ENCODE assay signal across 8 mouse cellular contexts in the genomic region with DNA sequence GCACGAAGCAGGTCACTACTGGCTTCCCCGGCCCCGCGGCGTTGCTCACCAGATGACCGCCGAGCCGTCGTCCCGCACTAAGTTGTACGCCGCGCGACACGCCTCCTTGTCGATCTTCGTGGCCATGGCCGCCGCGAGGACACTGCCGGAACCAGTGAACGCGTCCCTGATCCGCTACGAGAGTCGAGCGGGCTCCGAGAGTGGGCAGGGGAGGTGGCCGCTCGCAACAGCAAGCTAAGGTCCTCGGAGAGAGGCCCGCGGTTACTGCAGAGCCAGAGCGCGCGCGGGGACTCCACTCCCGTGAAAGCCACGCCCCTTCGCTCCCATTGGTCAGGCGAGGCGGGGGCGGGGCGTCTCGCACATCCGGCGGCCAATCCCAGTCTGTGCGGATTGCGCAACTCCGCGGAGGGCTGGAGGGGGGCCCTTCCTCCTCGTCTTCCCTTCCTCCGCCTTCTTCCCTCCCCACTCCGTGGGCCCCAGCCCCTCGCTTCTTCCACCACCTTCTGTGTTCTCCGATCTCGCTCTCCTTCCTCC. TPM values are rescaled to one million over a fixed set of nuclear protein-coding genes. Genes with fewer than 3 reads are reported as not detected.
DNase-seq lines count a peak whose midpoint lies in the region; ATAC-seq and TF ChIP-seq lines count a peak whose summit lies in the region.

A gene (minus strand): TSS at position 270 of the 534 bp plus-strand sequence.

- peak; percentile 97 for ATAC-seq in erythroblast, adult 5-6 weeks (replicated peaks; ENCODE audit: low FRiP score, poor library complexity, severe bottlenecking)
- ATAC-seq in heart, embryonic 11.5 days (replicated peaks; ENCODE audit: insufficient number of reproducible peaks, low FRiP score, low TSS enrichment) = peak; percentile 90
- peak; percentile 93 for ATAC-seq in kidney, embryonic 16.5 days (ENCODE audit: low FRiP score, low TSS enrichment)

- peak within 1 kb of the TSS; percentile 70 for H3K4me3 ChIP-seq in heart, embryonic 11.5 days (ENCODE audit: low read depth, low read length)
- H3K4me3 ChIP-seq in kidney, embryonic 16.5 days (ENCODE audit: low read length) = peak within 1 kb of the TSS; percentile 78
- H3K4me3 ChIP-seq in liver, adult 2 months (ENCODE audit: insufficient read depth, low read depth, low read length) = peak within 1 kb of the TSS; percentile 88
- peak within 1 kb of the TSS; percentile 76 for H3K4me3 ChIP-seq in myocyte

- peak; percentile 98 for TF ChIP-seq POLR2A in liver, adult 2 months (IDR thresholded peaks at IDR 0.05; ENCODE audit: extremely low read depth, insufficient read depth, low read length)
- peak; percentile 99 for TF ChIP-seq POLR2A in myocyte (IDR thresholded peaks at IDR 0.05; ENCODE audit: insufficient read length, low read depth)

- no peaks in the 10 kb centered on the region for H3K36me3 ChIP-seq in heart, embryonic 11.5 days (ENCODE audit: control insufficient read depth, insufficient read depth, low read length)
- H3K36me3 ChIP-seq in kidney, embryonic 16.5 days (ENCODE audit: insufficient read depth, low read length) = 0 out of 2 replicates have a peak, but pooled peaks cover 4% of the 10 kb centered on the region
- H3K36me3 ChIP-seq in liver, adult 2 months (ENCODE audit: control insufficient read depth, insufficient read depth, low read length) = no peaks in the 10 kb centered on the region
- no peaks in the 10 kb centered on the region for H3K36me3 ChIP-seq in myocyte (ENCODE audit: control insufficient read depth, insufficient read depth)
- H3K36me3 ChIP-seq in splenic B cell, adult 2 months (ENCODE audit: control insufficient read depth, insufficient read depth, low read length, poor library complexity, severe bottlenecking) = no peaks in the 10 kb centered on the region; the same call in 1 of the 2 replicates

- H3K79me2 ChIP-seq in liver, adult 2 months (ENCODE audit: control insufficient read depth, insufficient read depth, low read length) = no peaks in the 10 kb centered on the region
- H3K79me2 ChIP-seq in myocyte (ENCODE audit: control insufficient read depth, insufficient read depth) = peaks cover 26% of the 10 kb centered on the region

- H3K27me3 ChIP-seq in heart, embryonic 11.5 days (ENCODE audit: control insufficient read depth, insufficient read depth, low read length) = 0 out of 2 replicates have a peak, but pooled peaks cover 3% of the 10 kb centered on the region
- peaks cover 2% of the 10 kb centered on the region; the same call in 1 of the 2 replicates for H3K27me3 ChIP-seq in kidney, embryonic 16.5 days (ENCODE audit: insufficient read depth, low read length)
- no peaks in the 10 kb centered on the region for H3K27me3 ChIP-seq in liver, adult 2 months (ENCODE audit: control insufficient read depth, insufficient read depth, low read length)
- H3K27me3 ChIP-seq in myocyte (ENCODE audit: control insufficient read depth, insufficient read depth, insufficient read length) = no peaks in the 10 kb centered on the region
- no peaks in the 10 kb centered on the region for H3K27me3 ChIP-seq in splenic B cell, adult 2 months (ENCODE audit: control insufficient read depth, insufficient read depth, low read length, poor library complexity, severe bottlenecking)

- under 1% methylated on average over 57 of the region's 57 CpGs for WGBS in heart, embryonic 11.5 days (ENCODE audit: insufficient replicate concordance)
- WGBS in kidney, embryonic 16.5 days = 0% methylated on average over 55 of the region's 57 CpGs
- WGBS in liver, adult 2 months = under 1% methylated on average over 57 of the region's 57 CpGs

- H3ac ChIP-seq in myocyte (ENCODE audit: control insufficient read depth, insufficient read length) = peak within 1 kb of the TSS; percentile 12

- peak within 1 kb of the TSS; percentile 76 for H3K9ac ChIP-seq in heart, embryonic 11.5 days (ENCODE audit: low read depth, low read length)
- peak within 1 kb of the TSS; percentile 87 for H3K9ac ChIP-seq in kidney, embryonic 16.5 days (replicated peaks; ENCODE audit: low read length)
- H3K9ac ChIP-seq in liver, adult 2 months (ENCODE audit: low read depth, low read length) = peak within 1 kb of the TSS; percentile 94

- H3K27ac ChIP-seq in heart, embryonic 11.5 days (ENCODE audit: low read depth, low read length) = peak within 1 kb of the TSS; percentile 35
- H3K27ac ChIP-seq in kidney, embryonic 16.5 days (ENCODE audit: low read length) = peak within 1 kb of the TSS; percentile 76
- peak within 1 kb of the TSS; percentile 41 for H3K27ac ChIP-seq in liver, adult 2 months (replicated peaks; ENCODE audit: insufficient read depth, low read depth, low read length)

- H3K4me1 ChIP-seq in heart, embryonic 11.5 days (ENCODE audit: control insufficient read depth, insufficient read depth, low read length) = peaks cover 32% of the 10 kb centered on the region
- H3K4me1 ChIP-seq in kidney, embryonic 16.5 days (ENCODE audit: insufficient read depth, low read length) = peaks cover 49% of the 10 kb centered on the region
- H3K4me1 ChIP-seq in liver, adult 2 months (ENCODE audit: control insufficient read depth, insufficient read depth, low read length) = peaks cover 4% of the 10 kb centered on the region; the same call in 1 of the 2 replicates

- no peaks in the 10 kb centered on the region for H3K9me3 ChIP-seq in heart, embryonic 11.5 days (replicated peaks; ENCODE audit: control insufficient read depth, low read length)
- H3K9me3 ChIP-seq in kidney, embryonic 16.5 days (ENCODE audit: low read length) = no peaks in the 10 kb centered on the region

- TF ChIP-seq CTCF in liver, adult 2 months (IDR thresholded peaks at IDR 0.05; ENCODE audit: low read depth, low read length) = no peak

- H3K4me2 ChIP-seq in heart, embryonic 11.5 days = peak within 1 kb of the TSS; percentile 96
- H3K4me2 ChIP-seq in kidney, embryonic 16.5 days (replicated peaks; ENCODE audit: low read depth, low read length) = peak within 1 kb of the TSS; percentile 97
- H3K4me2 ChIP-seq in myocyte (ENCODE audit: low read depth) = peak within 1 kb of the TSS; percentile 95

- DNase-seq in B cell, adult 2 months = peak; percentile 96
- peak; percentile 98 for DNase-seq in brain, adult 2 months (ENCODE audit: low read depth, low spot score)
- peak; percentile 68 for DNase-seq in liver, adult 2 months (ENCODE audit: extremely low read depth, low read depth, low spot score)
- peak; percentile 97 for DNase-seq in splenic B cell, adult 2 months (ENCODE audit: low read depth, low spot score)

TF ChIP-seq in myocyte, 11 proteins besides CTCF, POLR2A, EP300 and RAD21:
- TF ChIP-seq MYOG (IDR thresholded peaks at IDR 0.05; ENCODE audit: control insufficient read depth in 1 of 3, insufficient read depth in 1 of 3, insufficient read length in 2 of 3, low read depth in 2 of 3) (peak in 1 of 3 experiments; percentile 2), MAX (IDR thresholded peaks at IDR 0.05; ENCODE audit: low read depth) (no peak), REST (IDR thresholded peaks at IDR 0.05; ENCODE audit: insufficient read depth, insufficient read length) (peak; percentile 24), SRF (IDR thresholded peaks at IDR 0.05; ENCODE audit: control insufficient read depth, insufficient read length, low read depth) (no peak), CEBPB (IDR thresholded peaks at IDR 0.05; ENCODE audit: insufficient read depth, poor library complexity, severe bottlenecking) (peak; percentile 100), E2F4 (IDR thresholded peaks at IDR 0.05; ENCODE audit: insufficient read depth) (peak; percentile 6), TCF3 (IDR thresholded peaks at IDR 0.05; ENCODE audit: insufficient read length, low read depth) (no peak), USF1 (IDR thresholded peaks at IDR 0.05; ENCODE audit: low read depth) (no peak), POLR2AphosphoS2 (IDR thresholded peaks at IDR 0.05; ENCODE audit: insufficient read length, low read depth) (peak; percentile 98), TCF12 (IDR thresholded peaks at IDR 0.05; ENCODE audit: insufficient read depth, poor library complexity, severe bottlenecking) (no peak), MYOD1 (IDR thresholded peaks at IDR 0.05; ENCODE audit: control insufficient read depth in 1 of 3, insufficient read length in 2 of 3, low read depth in 2 of 3) (no peak)
TF ChIP-seq in myocyte: peak in this region for 5.

RNA-seq across cellular contexts. Expression of the gene that starts here (rescaled TPM):
- total RNA-seq in erythroblast, adult 5-6 weeks (2015; ENCODE audit: low replicate concordance) = 95.5 and 123 TPM in 2 replicates
- 51.2 and 98.1 TPM in 2 replicates for total RNA-seq in erythroblast, adult 5-6 weeks (2017; ENCODE audit: low replicate concordance)
- polyA plus RNA-seq in heart, embryonic 11.5 days (2014; fragmentation: Nextera tagmentation; extraction: Ambion mirVana) = 110 and 142 TPM in 2 replicates
- 130 and 138 TPM in 2 replicates for polyA plus RNA-seq in kidney, embryonic 16.5 days (2015; fragmentation: Nextera tagmentation; extraction: Ambion mirVana)
- 12.4 and 18.6 TPM in 2 replicates for total RNA-seq in liver, adult 2 months (2014; rRNA removed)
- polyA plus RNA-seq in liver, adult 2 months (2012; rRNA removed) = 26.7 and 40.3 TPM in 2 replicates
- polyA plus RNA-seq in myocyte (2012; fragmentation: generic; extraction: Trizol) = 144 TPM

Comparison
In these comparisons a context has a peak if more than half of its experiments do, and no peak if none do; other contexts are left out.
1. Peak in every context shown above with its lines: DNase-seq, ATAC-seq, H3K4me3 ChIP-seq and H3K27ac ChIP-seq.